Mouse (Mus musculus): ENCODE data around the gene Sgms1.

GRCm38 (mm10) chr19:32266385-32267252 lies 122.9 kb downstream of the Sgms1 start:
- TF ChIP-seq CTCF (IDR thresholded peaks at IDR 0.05) = no peak
- no peak for TF ChIP-seq POLR2A (IDR thresholded peaks at IDR 0.05; ENCODE audit: insufficient read depth, low read depth, low read length)
- no peak for TF ChIP-seq EP300 (IDR thresholded peaks at IDR 0.05; ENCODE audit: insufficient read depth, low read depth, low read length)

Data from heart, adult 2 months (tissue).